Mouse (Mus musculus): ENCODE measurements around the gene Rpl18a. TPM values are rescaled to one million over a fixed set of nuclear protein-coding genes. Genes with fewer than 3 reads are reported as not detected.
"Not testable (repeated sequence)": the region's sequence is repeated elsewhere in the genome, so short reads cannot be mapped to it uniquely, and the experiment has no call there.

The Rpl18a gene
- polyA plus RNA-seq, 1 experiment from 2014 or later, result 2,572 TPM

GRCm38 (mm10) chr8:70900872-70901387 is 3.7 kb upstream of the Rpl18a start:
- no peaks in the 10 kb centered on the region for H3K9me3 ChIP-seq
- 66% methylated on average over 2 of the region's 2 CpGs for WGBS

GRCm38 (mm10) chr8:70899226-70899625 is 2.0 kb upstream of the Rpl18a start:
- H3K36me3 ChIP-seq, result peaks cover 15% of the 10 kb centered on the region
- peaks cover 20% of the 10 kb centered on the region for H3K4me1 ChIP-seq (replicated peaks)
- H3K27ac ChIP-seq (replicated peaks), result no peak overlapping the region
- WGBS, result 73% methylated on average over 2 of the region's 2 CpGs
- H3K9me3 ChIP-seq, result no peaks in the 10 kb centered on the region
- no peak overlapping the region; the same call in 1 of the 2 replicates for H3K9ac ChIP-seq
- ATAC-seq (ENCODE audit: low read depth), result no peak
- no peak overlapping the region for H3K4me2 ChIP-seq
- no peak overlapping the region for H3K4me3 ChIP-seq
- H3K27me3 ChIP-seq, result peaks cover 41% of the 10 kb centered on the region

More at GRCm38 (mm10) chr8:70900872-70901387, 3.7 kb upstream of the Rpl18a start:
- Histone ChIP-seq H3K36me3 (no peaks in the 10 kb centered on the region), H3K9ac (no peak overlapping the region), H3K4me2 (no peak overlapping the region), H3K27me3 (peaks cover 35% of the 10 kb centered on the region), H3K27ac (replicated peaks) (no peak overlapping the region), H3K4me3 (no peak overlapping the region), H3K4me1 (replicated peaks) (peaks cover 22% of the 10 kb centered on the region)
- no peak for ATAC-seq (ENCODE audit: low read depth)

- peak overlapping the region; percentile 89; the same call in 1 of the 2 replicates for H3K4me2 ChIP-seq
- 51% methylated on average over 2 of the region's 2 CpGs for WGBS
- H3K9me3 ChIP-seq, result no peaks in the 10 kb centered on the region
- peaks cover 41% of the 10 kb centered on the region for H3K27me3 ChIP-seq
- 0 out of 2 replicates have a peak overlapping the region, but pooled peaks have one; percentile 42 for H3K27ac ChIP-seq (replicated peaks)
- ATAC-seq (ENCODE audit: low read depth), result no peak
- H3K9ac ChIP-seq, result peak overlapping the region; percentile 84
- peaks cover 20% of the 10 kb centered on the region for H3K36me3 ChIP-seq
- H3K4me1 ChIP-seq (replicated peaks), result peaks cover 20% of the 10 kb centered on the region
- H3K4me3 ChIP-seq, result no peak overlapping the region; the same call in 1 of the 2 replicates
These were observed 1.5 kb upstream of the Rpl18a start for GRCm38 (mm10) chr8:70898661-70899198.

- peak; percentile 78 for ATAC-seq (ENCODE audit: low read depth)
- H3K27ac ChIP-seq (replicated peaks), result peak overlapping the region; percentile 72
- WGBS, result under 1% methylated on average over 20 of the region's 20 CpGs
These were observed 635 bp upstream of the Rpl18a start for GRCm38 (mm10) chr8:70897681-70898413.

GRCm38 (mm10) chr8:70896316-70897020 is 744 bp downstream of the Rpl18a start:
- Histone ChIP-seq H3K9ac (peak overlapping the region; percentile 90), H3K27me3 (peaks cover 45% of the 10 kb centered on the region), H3K4me1 (replicated peaks) (peaks cover 31% of the 10 kb centered on the region), H3K4me3 (peak overlapping the region; percentile 77), H3K4me2 (peak overlapping the region; percentile 99), H3K36me3 (peaks cover 29% of the 10 kb centered on the region), H3K27ac (replicated peaks) (peak overlapping the region; percentile 70; the same call in 1 of the 2 replicates), H3K9me3 (no peaks in the 10 kb centered on the region)
- 5% methylated on average over 25 of the region's 25 CpGs for WGBS
- peak; percentile 0; the same call in 1 of the 2 replicates for ATAC-seq (ENCODE audit: low read depth)

More at GRCm38 (mm10) chr8:70897681-70898413, 635 bp upstream of the Rpl18a start:
- Histone ChIP-seq H3K4me2 (peak overlapping the region; percentile 89), H3K9me3 (no peaks in the 10 kb centered on the region), H3K27me3 (peaks cover 43% of the 10 kb centered on the region), H3K36me3 (peaks cover 29% of the 10 kb centered on the region), H3K4me3 (peak overlapping the region; percentile 77), H3K9ac (peak overlapping the region; percentile 84), H3K4me1 (replicated peaks) (peaks cover 21% of the 10 kb centered on the region)

- ATAC-seq (ENCODE audit: low read depth), result not testable (repeated sequence)
- H3K9ac ChIP-seq, result peak overlapping the region; percentile 90; the same call in 1 of the 2 replicates
These were observed 1.5 kb downstream of the Rpl18a start for GRCm38 (mm10) chr8:70895571-70896259.

GRCm38 (mm10) chr8:70894771-70895545 is 2.3 kb downstream of the Rpl18a start:
- WGBS, result 88% methylated on average over 8 of the region's 8 CpGs
- peaks cover 52% of the 10 kb centered on the region for H3K27me3 ChIP-seq

More at GRCm38 (mm10) chr8:70895571-70896259, 1.5 kb downstream of the Rpl18a start:
- not testable (repeated sequence) for H3K9me3 ChIP-seq; H3K27ac ChIP-seq (replicated peaks)
- Histone ChIP-seq H3K4me2 (peak overlapping the region; percentile 99), H3K4me1 (replicated peaks) (peaks cover 31% of the 10 kb centered on the region), H3K36me3 (peaks cover 34% of the 10 kb centered on the region), H3K27me3 (peaks cover 50% of the 10 kb centered on the region), H3K4me3 (peak overlapping the region; percentile 77)
- 80% methylated on average over 24 of the region's 24 CpGs for WGBS

GRCm38 (mm10) chr8:70894385-70894720 is 2.9 kb downstream of the Rpl18a start:
- ATAC-seq (ENCODE audit: low read depth), result no peak
- H3K9me3 ChIP-seq, result no peaks in the 10 kb centered on the region
- peaks cover 31% of the 10 kb centered on the region for H3K4me1 ChIP-seq (replicated peaks)
- peaks cover 35% of the 10 kb centered on the region for H3K36me3 ChIP-seq
- H3K27me3 ChIP-seq, result peaks cover 58% of the 10 kb centered on the region
- no peak overlapping the region for H3K9ac ChIP-seq
- H3K4me3 ChIP-seq, result no peak overlapping the region
- WGBS, result 60% methylated on average over 2 of the region's 2 CpGs
- no peak overlapping the region for H3K27ac ChIP-seq (replicated peaks)
- H3K4me2 ChIP-seq, result no peak overlapping the region

More at GRCm38 (mm10) chr8:70894771-70895545, 2.3 kb downstream of the Rpl18a start:
- no peak for ATAC-seq (ENCODE audit: low read depth)
- Histone ChIP-seq H3K4me3 (no peak overlapping the region), H3K27ac (replicated peaks) (no peak overlapping the region), H3K4me1 (replicated peaks) (peaks cover 31% of the 10 kb centered on the region), H3K9ac (no peak overlapping the region), H3K4me2 (no peak overlapping the region), H3K36me3 (peaks cover 35% of the 10 kb centered on the region), H3K9me3 (no peaks in the 10 kb centered on the region)

GRCm38 (mm10) chr8:70893656-70894384 is 3.4 kb downstream of the Rpl18a start:
- Histone ChIP-seq H3K27me3 (peaks cover 64% of the 10 kb centered on the region), H3K4me3 (no peak overlapping the region), H3K9me3 (no peaks in the 10 kb centered on the region), H3K9ac (no peak overlapping the region), H3K4me1 (replicated peaks) (peaks cover 31% of the 10 kb centered on the region), H3K27ac (replicated peaks) (no peak overlapping the region), H3K36me3 (peaks cover 35% of the 10 kb centered on the region), H3K4me2 (no peak overlapping the region)
- ATAC-seq (ENCODE audit: low read depth), result no peak
- WGBS, result 32% methylated on average over 12 of the region's 12 CpGs

- H3K36me3 ChIP-seq, result peaks cover 35% of the 10 kb centered on the region
- H3K4me2 ChIP-seq, result peak overlapping the region; percentile 49
- 28% methylated on average over 20 of the region's 20 CpGs for WGBS
- ATAC-seq (ENCODE audit: low read depth), result no peak
- no peaks in the 10 kb centered on the region for H3K9me3 ChIP-seq
- H3K4me3 ChIP-seq, result peak overlapping the region; percentile 26
- peaks cover 23% of the 10 kb centered on the region for H3K4me1 ChIP-seq (replicated peaks)
- peaks cover 68% of the 10 kb centered on the region for H3K27me3 ChIP-seq
- no peak overlapping the region for H3K27ac ChIP-seq (replicated peaks)
- H3K9ac ChIP-seq, result peak overlapping the region; percentile 56; the same call in 1 of the 2 replicates
These were observed 4.1 kb downstream of the Rpl18a start for GRCm38 (mm10) chr8:70892896-70893655.
